Mouse (Mus musculus) megakaryocyte-erythroid progenitor cell, adult 5-6 weeks (primary cell): ENCODE results near the gene 4930564D02Rik. TPM values are rescaled to one million over a fixed set of nuclear protein-coding genes. Genes with fewer than 3 reads are reported as not detected.

Source experiments
- ATAC-seq: replicated peaks from 2 replicates; pipeline ENCODE4 v1.8.0; 2016; ENCODE audit warnings: mild to moderate bottlenecking, inconsistent platforms; ENCODE audit not compliant: severe bottlenecking, poor library complexity, low FRiP score, low TSS enrichment
- total RNA-seq, 2 experiments: library from RNA; stranded (forward) in 1 of 2; stranded (reverse) in 1 of 2; fragments of 200-1000, 215-1000 nt in 1 of 2; fragments of >200 nt in 1 of 2; fragmentation: Nextera tagmentation in 1 of 2; gene quantifications; 2 replicates each; pipeline ENCODE4 v1.2.3; 2014 to 2017

The 4930564D02Rik gene
- total RNA-seq, 2 experiments from 2014 or later, result not detected

GRCm38 (mm10) chr3:105097581-105097980 is 30.9 kb downstream of the 4930564D02Rik start:
- ATAC-seq, result no peak

GRCm38 (mm10) chr3:105099526-105100269 is 33.1 kb downstream of the 4930564D02Rik start:
- ATAC-seq, result no peak

- no peak for ATAC-seq
These were observed 33.6 kb downstream of the 4930564D02Rik start for GRCm38 (mm10) chr3:105100270-105100589.

- ATAC-seq, result no peak
These were observed 39.2 kb downstream of the 4930564D02Rik start for GRCm38 (mm10) chr3:105105827-105106226.

- no peak for ATAC-seq
These were observed 47.2 kb downstream of the 4930564D02Rik start for GRCm38 (mm10) chr3:105113859-105114258.

- ATAC-seq, result peak; percentile 99
These were observed 47.6 kb downstream of the 4930564D02Rik start for GRCm38 (mm10) chr3:105114269-105114668.

GRCm38 (mm10) chr3:105116596-105116995 is 50.0 kb downstream of the 4930564D02Rik start:
- no peak for ATAC-seq

GRCm38 (mm10) chr3:105123776-105124175 is 57.1 kb downstream of the 4930564D02Rik start:
- ATAC-seq, result no peak

- no peak for ATAC-seq
These were observed 61.2 kb downstream of the 4930564D02Rik start for GRCm38 (mm10) chr3:105127881-105128280.

Other genes with a start within 250 kb of the 4930564D02Rik start
- 11.0 and 17.3 TPM in 2 replicates for gene Mov10, start 248.3 kb upstream of the 4930564D02Rik start, total RNA-seq (2014; fragmentation: Nextera tagmentation)
- 1.9 and 3.1 TPM in 2 replicates for gene Mov10, start 248.3 kb upstream of the 4930564D02Rik start, total RNA-seq (2017)
- 16.6 and 25.0 TPM in 2 replicates for gene St7l, start 202.8 kb upstream of the 4930564D02Rik start, total RNA-seq (2014; fragmentation: Nextera tagmentation)
- 39.7 and 49.4 TPM in 2 replicates for gene St7l, start 202.8 kb upstream of the 4930564D02Rik start, total RNA-seq (2017)
- 145 and 168 TPM in 2 replicates for gene Capza1, start 202.3 kb upstream of the 4930564D02Rik start, total RNA-seq (2014; fragmentation: Nextera tagmentation)
- gene Capza1, start 202.3 kb upstream of the 4930564D02Rik start, total RNA-seq (2017), result 210 and 213 TPM in 2 replicates
- gene Wnt2b, start 104.9 kb upstream of the 4930564D02Rik start, total RNA-seq (2014; fragmentation: Nextera tagmentation), result not detected in 2 replicates
- not detected in 2 replicates for gene Wnt2b, start 104.9 kb upstream of the 4930564D02Rik start, total RNA-seq (2017)
- not detected in 2 replicates for gene Cttnbp2nl, start 13.7 kb upstream of the 4930564D02Rik start, total RNA-seq (2014; fragmentation: Nextera tagmentation)
- gene Cttnbp2nl, start 13.7 kb upstream of the 4930564D02Rik start, total RNA-seq (2017), result not detected in 2 replicates